Mouse (Mus musculus) T-helper 2 cell (primary cell): ENCODE measurements at regions not wholly inside any gene's neighbourhood (a gene's known extent, or its start where the extent isn't known, plus 50 kb on each side); places are given as distances from the start of the nearest gene placed in this dataset.

Source experiments
- in situ Hi-C: fragments of 300-600 bp; cut with MboI, MseI; formaldehyde crosslinking; loops from one replicate; pipeline ENCODE4 v1.15.1; 2025; ENCODE audit warnings: high pct_unique_total_duplicates

- in situ Hi-C loops = no loop called here
These were observed 73.4 kb downstream of the Tm4sf1 start for GRCm38 (mm10) chr3:57228400-57228799.

GRCm38 (mm10) chr3:57223773-57224172 is 78.0 kb downstream of the Tm4sf1 start:
- in situ Hi-C loops = loop anchor here (25.0 kb wide), 1 partner anchor 1211 kb away; no protein-coding TSS in a partner anchor

- in situ Hi-C loops = loop anchor here (25.0 kb wide), 1 partner anchor 1210 kb away; no protein-coding TSS in a partner anchor
These were observed 79.4 kb downstream of the Tm4sf1 start for GRCm38 (mm10) chr3:57222318-57222914.

DNA sequence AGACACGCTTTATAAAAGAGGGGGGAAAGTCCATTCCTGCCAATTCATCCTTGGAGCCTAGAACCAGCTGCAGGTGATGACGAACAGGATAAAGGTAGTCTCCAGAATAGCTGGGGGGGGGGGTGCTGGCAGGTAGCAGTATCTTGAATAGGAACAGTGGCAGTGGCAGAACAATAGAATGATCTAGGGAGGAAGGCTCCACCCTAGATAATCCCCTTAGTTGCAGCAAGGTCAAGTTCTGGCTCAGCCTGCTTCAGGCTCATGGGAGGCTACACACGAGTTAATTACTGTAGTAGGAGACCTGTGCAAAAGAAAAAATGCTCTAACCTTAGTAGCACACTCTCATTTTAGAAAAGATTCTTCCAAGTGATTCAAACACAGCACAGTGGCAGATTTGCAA is 83.4 kb downstream of the Tm4sf1 start:
- in situ Hi-C loops = loop anchor here (25.0 kb wide), 1 partner anchor 1206 kb away; no protein-coding TSS in a partner anchor

GRCm38 (mm10) chr3:57204066-57204723 is 97.6 kb downstream of the Tm4sf1 start:
- in situ Hi-C loops = loop anchor here (25.0 kb wide), 1 partner anchor 1192 kb away; no protein-coding TSS in a partner anchor

- in situ Hi-C loops = loop anchor here (25.0 kb wide), 1 partner anchor 1191 kb away; no protein-coding TSS in a partner anchor
These were observed 98.4 kb downstream of the Tm4sf1 start for GRCm38 (mm10) chr3:57203418-57203817.

DNA sequence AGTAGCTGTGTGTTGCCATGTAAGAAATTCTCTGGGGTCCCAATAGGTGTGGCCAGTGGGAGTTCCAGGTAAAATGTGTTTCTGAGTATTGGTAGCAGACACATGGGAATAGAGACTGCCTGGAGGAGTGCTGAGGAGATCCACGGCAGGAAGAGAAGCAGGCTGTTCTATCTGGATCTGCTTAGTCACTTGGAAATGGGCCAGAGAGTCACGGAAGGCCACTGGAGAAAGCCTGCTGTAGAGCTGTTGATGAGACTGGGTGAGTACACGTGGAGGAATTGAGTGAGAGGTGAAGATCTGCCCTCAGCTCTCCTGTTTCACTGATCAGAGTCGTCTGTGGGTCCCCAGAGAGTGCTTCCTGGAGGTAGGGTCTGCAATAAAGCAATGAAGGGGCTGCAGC is 120.2 kb downstream of the Tm4sf1 start:
- in situ Hi-C loops = no loop called here

- in situ Hi-C loops = no loop called here
These were observed 148.4 kb downstream of the Tm4sf1 start for GRCm38 (mm10) chr3:57153177-57153948.

GRCm38 (mm10) chr3:57149156-57149555 is 152.6 kb downstream of the Tm4sf1 start:
- in situ Hi-C loops = no loop called here

- in situ Hi-C loops = no loop called here
These were observed 164.9 kb downstream of the Tm4sf1 start for GRCm38 (mm10) chr3:57136847-57137246.

GRCm38 (mm10) chr3:57128606-57129005 is 173.2 kb downstream of the Tm4sf1 start:
- in situ Hi-C loops = no loop called here

GRCm38 (mm10) chr3:57125792-57126485 is 175.8 kb downstream of the Tm4sf1 start:
- in situ Hi-C loops = no loop called here

- in situ Hi-C loops = no loop called here
These were observed 183.8 kb downstream of the Tm4sf1 start for GRCm38 (mm10) chr3:57118016-57118415.

GRCm38 (mm10) chr3:57102254-57102653 is 199.5 kb downstream of the Tm4sf1 start:
- in situ Hi-C loops = no loop called here

DNA sequence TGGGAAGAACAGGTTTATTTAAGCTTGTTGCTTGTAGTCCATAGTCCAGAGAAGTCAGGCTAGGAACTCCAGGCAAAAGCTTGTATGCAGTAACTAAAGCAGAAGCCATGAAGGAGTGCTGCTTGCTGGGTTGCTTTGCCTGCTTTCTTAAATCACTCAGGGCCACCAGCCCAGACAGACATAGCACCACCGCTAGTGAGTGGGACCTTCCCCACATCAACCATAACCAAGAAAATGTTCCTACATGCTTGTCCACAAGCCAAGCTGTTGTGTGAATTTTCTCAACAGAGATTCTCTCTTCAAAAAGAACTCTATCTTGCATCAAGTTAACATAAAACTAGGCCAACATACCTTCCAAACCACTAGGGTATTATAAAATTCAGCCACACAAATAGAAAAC is 201.3 kb downstream of the Tm4sf1 start:
- in situ Hi-C loops = no loop called here

DNA sequence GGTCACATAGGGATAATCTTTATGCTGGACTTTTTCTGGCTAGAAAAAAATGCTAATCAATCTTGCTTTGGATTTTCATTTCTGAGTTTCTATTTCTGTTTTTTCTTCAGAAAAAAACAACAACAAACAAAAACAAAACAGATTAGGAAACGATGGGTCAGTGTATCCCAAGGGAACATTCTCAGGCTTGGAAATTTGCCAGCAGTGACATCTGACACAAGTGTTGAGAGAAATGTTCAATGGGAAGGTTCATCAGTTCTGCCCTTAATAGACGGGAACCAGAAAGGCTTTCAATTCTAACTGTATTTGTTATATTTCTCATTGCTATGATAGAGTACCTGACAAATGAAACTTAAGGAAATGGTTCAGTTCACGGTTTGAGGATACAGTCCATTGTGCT is 206.9 kb downstream of the Tm4sf1 start:
- in situ Hi-C loops = no loop called here

GRCm38 (mm10) chr3:57093201-57093940 is 208.4 kb downstream of the Tm4sf1 start:
- in situ Hi-C loops = no loop called here

DNA sequence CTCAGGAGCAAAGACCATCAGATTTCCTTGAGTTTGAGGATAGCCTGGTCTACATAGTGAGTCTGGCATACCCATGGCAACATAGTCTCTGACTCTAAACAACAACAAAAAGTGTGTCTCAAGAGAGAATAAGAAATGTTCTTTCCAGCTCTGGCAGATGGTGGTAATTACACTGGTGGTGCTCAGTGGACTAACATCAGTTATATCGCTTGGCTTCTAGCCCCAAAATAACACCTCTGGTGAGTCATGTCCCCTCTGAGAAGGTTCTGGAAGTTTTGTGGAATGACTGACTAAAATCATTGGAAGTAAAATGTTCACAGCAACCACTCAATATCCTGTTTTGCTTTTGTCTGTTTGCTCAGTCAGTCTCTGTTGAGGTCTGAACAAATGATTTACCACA is 227.3 kb downstream of the Tm4sf1 start:
- in situ Hi-C loops = no loop called here

DNA sequence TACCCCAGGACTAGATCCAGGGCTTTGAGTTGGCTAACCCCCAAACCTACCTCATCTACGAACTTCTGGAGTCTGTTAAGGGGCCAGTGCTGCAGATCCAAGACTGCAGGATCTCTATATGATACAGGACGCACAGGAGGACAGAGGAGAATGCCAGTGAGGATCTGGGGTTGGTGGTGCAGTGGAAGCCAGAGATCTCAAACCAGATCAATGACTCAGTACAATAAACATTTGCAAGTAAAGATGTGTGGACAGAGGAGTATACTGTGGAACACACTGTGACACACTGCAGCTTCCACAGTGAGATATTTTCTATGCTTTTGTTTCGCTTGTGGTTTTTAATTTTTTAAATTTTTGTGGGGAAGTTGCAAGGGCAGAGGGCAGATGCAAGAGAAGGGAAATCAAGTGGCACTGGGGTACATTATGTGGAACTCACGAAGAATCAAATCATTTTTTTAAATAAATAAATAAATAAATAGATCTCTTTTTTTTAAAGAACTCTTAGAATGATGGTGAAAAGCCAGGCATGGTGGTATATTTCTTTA is 227.8 kb downstream of the Tm4sf1 start:
- in situ Hi-C loops = no loop called here

GRCm38 (mm10) chr3:57033021-57033420 is 268.8 kb downstream of the Tm4sf1 start:
- in situ Hi-C loops = no loop called here

DNA sequence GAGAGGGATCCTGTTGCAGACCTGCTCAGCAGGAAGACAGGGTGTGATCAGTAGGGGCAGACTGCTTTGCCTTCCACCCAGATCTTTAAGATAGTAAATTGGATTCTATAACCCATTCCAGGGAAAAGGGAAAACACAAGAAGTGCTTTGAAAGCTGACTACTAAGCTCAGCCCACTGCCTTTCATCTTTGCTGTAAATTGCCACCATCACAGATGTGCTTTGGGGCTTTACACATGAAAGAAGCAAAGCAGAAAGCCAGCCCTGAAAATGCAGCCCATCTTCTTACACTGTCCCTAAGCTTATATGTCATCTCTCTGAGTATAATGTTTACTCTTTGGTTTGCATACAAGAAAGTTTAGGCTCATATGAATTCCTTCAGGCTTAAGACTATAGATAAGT is 283.6 kb downstream of the Tm4sf1 start:
- in situ Hi-C loops = no loop called here
